ENCODE assay signal across 8 mouse cellular contexts in genomic region chr12:90398564-90398963, GRCm38 (mm10).
DNase-seq lines count a peak whose midpoint lies in the region; ATAC-seq and TF ChIP-seq lines count a peak whose summit lies in the region.

No protein-coding gene starts in this region.

- H3K27ac ChIP-seq in gastrocnemius, adult 2 months: no peak overlapping the region
- no peak overlapping the region for H3K27ac ChIP-seq in midbrain, embryonic 11.5 days (ENCODE audit: low read depth, low read length)
- no peak overlapping the region for H3K27ac ChIP-seq in midbrain, embryonic 13.5 days

- no peak overlapping the region for H3K4me3 ChIP-seq in gastrocnemius, adult 2 months
- H3K4me3 ChIP-seq in midbrain, embryonic 11.5 days (ENCODE audit: low read depth, low read length): no peak overlapping the region
- H3K4me3 ChIP-seq in midbrain, embryonic 13.5 days (replicated peaks): no peak overlapping the region

- no peaks in the 10 kb centered on the region for H3K4me1 ChIP-seq in midbrain, embryonic 11.5 days (ENCODE audit: control insufficient read depth, insufficient read depth, low read length)
- no peaks in the 10 kb centered on the region for H3K4me1 ChIP-seq in midbrain, embryonic 13.5 days (replicated peaks)

- no peak overlapping the region for H3K9ac ChIP-seq in midbrain, embryonic 11.5 days (ENCODE audit: low read length)
- H3K9ac ChIP-seq in midbrain, embryonic 13.5 days (replicated peaks): no peak overlapping the region

- no peak overlapping the region for H3K4me2 ChIP-seq in midbrain, embryonic 11.5 days
- no peak overlapping the region for H3K4me2 ChIP-seq in midbrain, embryonic 13.5 days (replicated peaks)

- intact Hi-C loops in gastrocnemius, adult 2 months (cut with DNase I): no loop called here

- H3K36me3 ChIP-seq in midbrain, embryonic 11.5 days (ENCODE audit: control insufficient read depth, insufficient read depth, low read length): no peaks in the 10 kb centered on the region
- H3K36me3 ChIP-seq in midbrain, embryonic 13.5 days: no peaks in the 10 kb centered on the region

- no peak for DNase-seq in gastrocnemius, adult 2 months
- DNase-seq in gastrocnemius, postnatal 25 days: no peak
- DNase-seq in midbrain, embryonic 11.5 days (ENCODE audit: low spot score, missing footprints): peak; percentile 84
- DNase-seq in c-Kit-positive CD71-negative TER-119-negative erythroid progenitor cells, embryonic 14.5 days (ENCODE audit: low read depth): peak; percentile 5
- peak; percentile 54 to 59 for DNase-seq in kidney, postnatal 4 days
- no peak for DNase-seq in spleen, postnatal 36 days (ENCODE audit: low spot score in 2 of 2)
- no peak for DNase-seq in B cell, adult 2 months

- WGBS in midbrain, embryonic 11.5 days: 79% methylated on average over 5 of the region's 5 CpGs
- WGBS in midbrain, embryonic 13.5 days: 81% methylated on average over 5 of the region's 5 CpGs

- no peak for ATAC-seq in midbrain, embryonic 11.5 days (ENCODE audit: low FRiP score)
- ATAC-seq in midbrain, embryonic 13.5 days: no peak

- no peaks in the 10 kb centered on the region for H3K27me3 ChIP-seq in midbrain, embryonic 11.5 days (ENCODE audit: control insufficient read depth, insufficient read depth, low read length)
- no peaks in the 10 kb centered on the region for H3K27me3 ChIP-seq in midbrain, embryonic 13.5 days

- peak; percentile 46 for TF ChIP-seq CTCF in gastrocnemius, adult 2 months (IDR thresholded peaks at IDR 0.05)

- H3K9me3 ChIP-seq in midbrain, embryonic 11.5 days (ENCODE audit: control insufficient read depth, low read length): no peaks in the 10 kb centered on the region
- no peaks in the 10 kb centered on the region for H3K9me3 ChIP-seq in midbrain, embryonic 13.5 days

Comparison
In these comparisons a context has a peak if more than half of its experiments do, and no peak if none do; other contexts are left out.
1. DNase-seq: peak in midbrain, embryonic 11.5 days (single experiment), c-Kit-positive CD71-negative TER-119-negative erythroid progenitor cells, embryonic 14.5 days (single experiment) and kidney, postnatal 4 days (2 of 2); none in gastrocnemius, adult 2 months (single experiment), gastrocnemius, postnatal 25 days (single experiment), spleen, postnatal 36 days (0 of 2) and B cell, adult 2 months (0 of 2).